Mouse (Mus musculus) CH12.LX (cell line): ENCODE measurements around the gene Wrap53. TPM values are rescaled to one million over a fixed set of nuclear protein-coding genes. Genes with fewer than 3 reads are reported as not detected.
A peak's percentile ranks its signal among the peaks of the same experiment; 100 is the strongest.

Source experiments
- DNase-seq: peaks from one replicate; pipeline ENCODE4 v3.0.0-alpha.2; 2013; ENCODE audit errors: extremely low read depth
- H3K27ac ChIP-seq: 2 replicates; pipeline ENCODE4 v1.5.1; 2012; ENCODE audit warnings: low read depth, mild to moderate bottlenecking, control low read depth, moderate library complexity; ENCODE audit not compliant: insufficient read depth
- H3K27me3 ChIP-seq: replicated peaks from 2 replicates; pipeline ENCODE3; 2012; ENCODE audit warnings: inconsistent platforms
- H3K36me3 ChIP-seq, 2 experiments: replicated peaks in 1 of 2; 2 replicates each; pipeline versions ENCODE3 to v1.6.1; 2012; ENCODE audit warnings: inconsistent platforms in 1 of 2, low read length in 1 of 2, mild to moderate bottlenecking in 1 of 2, mixed read lengths in 1 of 2, moderate library complexity in 1 of 2; ENCODE audit not compliant: control insufficient read depth in 1 of 2, insufficient read depth in 1 of 2
- H3K4me1 ChIP-seq, 2 experiments: 2 replicates each; pipeline ENCODE4 v1.6.1; 2012; ENCODE audit warnings: inconsistent platforms in 1 of 2, moderate library complexity in 1 of 2; ENCODE audit not compliant: insufficient read depth in 2 of 2, control insufficient read depth in 1 of 2
- H3K4me2 ChIP-seq: 2 replicates; pipeline ENCODE4 v1.6.1; 2012; ENCODE audit warnings: low read depth, mild to moderate bottlenecking, control low read depth; ENCODE audit not compliant: poor library complexity, insufficient read depth, severe bottlenecking
- H3K4me3 ChIP-seq, 3 experiments: fragments of 150-350 bp in 1 of 3; sonication (generic) in 1 of 3; replicated peaks in 1 of 3; 2 replicates each; pipeline versions ENCODE3 to v1.5.1; 2011 to 2012; ENCODE audit warnings: low read depth in 2 of 3, low read length in 2 of 3, mild to moderate bottlenecking in 2 of 3, moderate library complexity in 2 of 3, control low read depth in 1 of 3, improper control_type of control experiment in 1 of 3, inconsistent platforms in 1 of 3, mixed read lengths in 1 of 3; ENCODE audit not compliant: poor library complexity in 1 of 3
- H3K79me2 ChIP-seq: replicated peaks from 2 replicates; pipeline ENCODE4 v1.6.1; 2012; ENCODE audit warnings: mild to moderate bottlenecking, moderate library complexity; ENCODE audit not compliant: control insufficient read depth, poor library complexity, insufficient read depth, severe bottlenecking; ENCODE audit errors: extremely low read depth
- H3K9ac ChIP-seq: 2 replicates; pipeline ENCODE4 v1.6.1; 2012; ENCODE audit warnings: low read depth, mild to moderate bottlenecking, control low read depth, moderate library complexity; ENCODE audit not compliant: insufficient read depth
- H3K9me3 ChIP-seq: replicated peaks from 2 replicates; pipeline ENCODE3; 2012; ENCODE audit warnings: low read length, inconsistent platforms, mixed read lengths
- BHLHE40 ChIP-seq: IDR thresholded peaks from 2 replicates; pipeline ENCODE4 v1.6.1; 2011; ENCODE audit warnings: mild to moderate bottlenecking, low read depth, low read length, improper control_type of control experiment
- CHD2 ChIP-seq: IDR thresholded peaks from 2 replicates; pipeline ENCODE4 v1.6.1; 2011; ENCODE audit warnings: low read length, improper control_type of control experiment
- CTCF ChIP-seq, 2 experiments: IDR thresholded peaks in 1 of 2; conservative IDR thresholded peaks in 1 of 2; 2 replicates each; pipeline ENCODE4 v1.5.1; 2011 to 2012; ENCODE audit warnings: low read depth in 2 of 2, low read length in 2 of 2, improper control_type of control experiment in 1 of 2, inconsistent platforms in 1 of 2, mild to moderate bottlenecking in 1 of 2, moderate library complexity in 1 of 2
- E2F4 ChIP-seq: IDR thresholded peaks from 2 replicates; pipeline ENCODE4 v1.6.1; 2011; ENCODE audit warnings: low read depth, low read length, improper control_type of control experiment; ENCODE audit not compliant: insufficient replicate concordance
- EP300 ChIP-seq: IDR thresholded peaks from 2 replicates; pipeline ENCODE4 v1.6.1; 2011; ENCODE audit warnings: low read length, improper control_type of control experiment
- GABPA ChIP-seq: IDR thresholded peaks from 2 replicates; pipeline ENCODE4 v1.6.1; 2012; ENCODE audit warnings: low read depth, low read length, improper control_type of control experiment, inconsistent platforms; ENCODE audit not compliant: insufficient replicate concordance
- HCFC1 ChIP-seq: IDR thresholded peaks from 2 replicates; pipeline ENCODE4 v1.6.1; 2012; ENCODE audit warnings: low read depth, mild to moderate bottlenecking, inconsistent platforms, low read length, improper control_type of control experiment
- JUN ChIP-seq: IDR thresholded peaks from 2 replicates; pipeline ENCODE4 v1.6.1; 2011; ENCODE audit warnings: low read depth, mild to moderate bottlenecking, low read length, improper control_type of control experiment, moderate library complexity; ENCODE audit not compliant: insufficient read depth
- JUND ChIP-seq: conservative IDR thresholded peaks from 2 replicates; pipeline ENCODE4 v1.6.1; 2011; ENCODE audit warnings: low read depth, low read length, improper control_type of control experiment
- KAT2A ChIP-seq: IDR thresholded peaks from 2 replicates; pipeline ENCODE4 v1.6.1; 2012; ENCODE audit warnings: low read length, improper control_type of control experiment, inconsistent platforms; ENCODE audit not compliant: insufficient replicate concordance
- MAFK ChIP-seq: IDR thresholded peaks from 2 replicates; pipeline ENCODE4 v1.6.1; 2011; ENCODE audit warnings: low read length, improper control_type of control experiment; ENCODE audit not compliant: insufficient replicate concordance
- MAX ChIP-seq: IDR thresholded peaks from 2 replicates; pipeline ENCODE4 v1.6.1; 2011; ENCODE audit warnings: low read length, improper control_type of control experiment
- MEF2A ChIP-seq: IDR thresholded peaks from 2 replicates; pipeline ENCODE4 v1.6.1; 2014; ENCODE audit warnings: low read depth, mild to moderate bottlenecking, inconsistent platforms, low read length, improper control_type of control experiment, borderline replicate concordance
- MXI1 ChIP-seq: IDR thresholded peaks from 2 replicates; pipeline ENCODE4 v1.6.1; 2011; ENCODE audit warnings: mild to moderate bottlenecking, low read depth, low read length, improper control_type of control experiment
- NRF1 ChIP-seq: IDR thresholded peaks from 2 replicates; pipeline ENCODE4 v1.6.1; 2014; ENCODE audit warnings: low read depth, mild to moderate bottlenecking, inconsistent platforms, low read length, improper control_type of control experiment, moderate library complexity
- PAX5 ChIP-seq: IDR thresholded peaks from 2 replicates; pipeline ENCODE4 v1.6.1; 2012; ENCODE audit warnings: low read length, inconsistent platforms, mixed read lengths
- POLR2A ChIP-seq: IDR thresholded peaks from 2 replicates; pipeline ENCODE4 v1.6.1; 2011; ENCODE audit warnings: low read depth, mild to moderate bottlenecking, improper control_type of control experiment, low read length
- RAD21 ChIP-seq: IDR thresholded peaks from 2 replicates; pipeline ENCODE4 v1.6.1; 2011; ENCODE audit warnings: low read depth, mild to moderate bottlenecking, low read length, improper control_type of control experiment, moderate library complexity
- SIN3A ChIP-seq: IDR thresholded peaks from 2 replicates; pipeline ENCODE4 v1.6.1; 2012; ENCODE audit warnings: low read length, improper control_type of control experiment, inconsistent platforms
- SMC3 ChIP-seq: IDR thresholded peaks from 2 replicates; pipeline ENCODE4 v1.6.1; 2011; ENCODE audit warnings: low read depth, low read length, improper control_type of control experiment
- UBTF ChIP-seq: IDR thresholded peaks from 2 replicates; pipeline ENCODE4 v1.6.1; 2012; ENCODE audit warnings: low read depth, mild to moderate bottlenecking, inconsistent platforms, low read length, improper control_type of control experiment, moderate library complexity
- ZKSCAN1 ChIP-seq: IDR thresholded peaks from 2 replicates; pipeline ENCODE4 v1.6.1; 2012; ENCODE audit warnings: low read depth, inconsistent platforms, low read length, improper control_type of control experiment, borderline replicate concordance
- ZMIZ1 ChIP-seq: IDR thresholded peaks from 2 replicates; pipeline ENCODE4 v1.6.1; 2012; ENCODE audit warnings: low read depth, mild to moderate bottlenecking, inconsistent platforms, low read length, improper control_type of control experiment
- ZNF384 ChIP-seq: IDR thresholded peaks from 2 replicates; pipeline ENCODE4 v1.6.1; 2012; ENCODE audit warnings: low read depth, low read length, improper control_type of control experiment, inconsistent platforms
- dilution Hi-C: fragments of 300-500 bp; cut with MboI; formaldehyde crosslinking; loops from 2 replicates; pipeline ENCODE4 v1.14.3; 2020; ENCODE audit warnings: low sequenced_read_pairs; ENCODE audit not compliant: extremely low pct_unique_long_range_greater_than_20kb, extremely low pct_ligation_motif_present
- in situ Hi-C: fragments of 300-500 bp; cut with MboI; formaldehyde crosslinking; loops from 3 replicates; pipeline ENCODE4 v1.14.3; 2019; ENCODE audit warnings: low sequenced_read_pairs, low pct_ligation_motif_present, low pct_unique_long_range_greater_than_20kb, mixed read lengths
- polyA plus RNA-seq: library from polyadenylated mRNA; unstranded; fragments of >175 nt; gene quantifications from 2 replicates; pipeline ENCODE4 v1.2.1, GENCODE M21; 2012; ENCODE audit warnings: low read depth; ENCODE audit not compliant: insufficient read length
- total RNA-seq, 2 experiments: library from RNA; depleted of rRNA; stranded (reverse); fragments of 300-350 nt in 1 of 2; fragments of >200 nt in 1 of 2; gene quantifications; 2 replicates each; pipeline ENCODE4 v1.2.3; 2012 to 2014

The Wrap53 gene
- total and polyA plus RNA-seq, 3 experiments: 25.4 to 36.0 (median 34.2) TPM

- Histone ChIP-seq H3K79me2 (no peaks in the 10 kb centered on the region), H3K27ac (no peak overlapping the region), H3K4me2 (no peak overlapping the region), H3K9ac (no peak overlapping the region), H3K36me3 (no peaks in the 10 kb centered on the region), H3K4me1 (no peaks in the 10 kb centered on the region), H3K4me3 (no peak overlapping the region), H3K9me3 (no peaks in the 10 kb centered on the region), H3K27me3 (peaks cover 25% of the 10 kb centered on the region)
- in situ Hi-C loops: no loop called here
- DNase-seq: no peak
- TF ChIP-seq MAX (no peak), CTCF (conservative IDR thresholded peaks at IDR 0.05 in 1 of 2, IDR thresholded peaks at IDR 0.05 in 1 of 2; ENCODE audit: low read depth in 2 of 2, low read length in 2 of 2) (peak in 1 of 2 experiments; percentile 53; a peak in 2 of 4 replicates), MXI1 (no peak), MEF2A (no peak), SMC3 (peak; percentile 15; the same call in 1 of the 2 replicates), JUN (no peak), POLR2A (no peak), HCFC1 (no peak), CHD2 (no peak), PAX5 (no peak), MAFK (0 out of 2 replicates have a peak, but pooled peaks have one; percentile 2), ZKSCAN1 (no peak), GABPA (no peak), NRF1 (no peak), ZMIZ1 (no peak), ZNF384 (no peak), KAT2A (no peak), UBTF (no peak), EP300 (no peak), SIN3A (no peak), JUND (no peak), RAD21 (peak; percentile 5)
- dilution Hi-C loops: no loop called here
Observed at GRCm38 (mm10) chr11:69534990-69535389, 45.1 kb downstream of the Wrap53 start.

GRCm38 (mm10) chr11:69532480-69533150 is 47.4 kb downstream of the Wrap53 start:
- Histone ChIP-seq H3K9ac (no peak overlapping the region), H3K4me1 (no peaks in the 10 kb centered on the region), H3K4me2 (no peak overlapping the region), H3K4me3 (no peak overlapping the region), H3K79me2 (no peaks in the 10 kb centered on the region), H3K36me3 (no peaks in the 10 kb centered on the region), H3K9me3 (no peaks in the 10 kb centered on the region), H3K27me3 (peaks cover 22% of the 10 kb centered on the region), H3K27ac (no peak overlapping the region)
- in situ Hi-C loops: no loop called here
- no peak for DNase-seq
- dilution Hi-C loops: no loop called here
- TF ChIP-seq MAX (no peak), BHLHE40 (no peak), E2F4 (no peak), CTCF (conservative IDR thresholded peaks at IDR 0.05 in 1 of 2, IDR thresholded peaks at IDR 0.05 in 1 of 2; ENCODE audit: low read depth in 2 of 2, low read length in 2 of 2) (peak in 1 of 2 experiments; percentile 51; a peak in 2 of 4 replicates)
